Mouse (Mus musculus) midbrain, embryonic 13.5 days (tissue): ENCODE data around the gene Rdh12. TPM values are rescaled to one million over a fixed set of nuclear protein-coding genes. Genes with fewer than 3 reads are reported as not detected.

Source experiments
- ATAC-seq: fragments of 200-750 bp; cut with Nextera tagmentation; 2 replicates; pipeline ENCODE4 v1.8.0; 2017; ENCODE audit warnings: mild to moderate bottlenecking, moderate TSS enrichment, moderate library complexity
- H3K27ac ChIP-seq: fragments of 300-500 bp; sonication (generic); 2 replicates; pipeline ENCODE4 v1.5.1; 2015; ENCODE audit warnings: inconsistent platforms, mild to moderate bottlenecking, moderate library complexity
- H3K27me3 ChIP-seq: fragments of 300-500 bp; sonication (generic); 2 replicates; pipeline ENCODE4 v1.6.1; 2015; ENCODE audit warnings: mild to moderate bottlenecking, inconsistent platforms
- H3K36me3 ChIP-seq: fragments of 300-500 bp; sonication (generic); 2 replicates; pipeline ENCODE4 v1.6.1; 2015; ENCODE audit warnings: mild to moderate bottlenecking, inconsistent platforms
- H3K4me1 ChIP-seq: fragments of 300-500 bp; sonication (generic); replicated peaks from 2 replicates; pipeline ENCODE4 v1.6.1; 2015; ENCODE audit warnings: inconsistent platforms
- H3K4me2 ChIP-seq: fragments of 300-500 bp; sonication (generic); replicated peaks from 2 replicates; pipeline ENCODE4 v1.6.1; 2015; ENCODE audit warnings: moderate library complexity, mild to moderate bottlenecking, inconsistent platforms
- H3K4me3 ChIP-seq: fragments of 300-500 bp; sonication (generic); replicated peaks from 2 replicates; pipeline ENCODE4 v1.5.1; 2015; ENCODE audit warnings: mild to moderate bottlenecking, inconsistent platforms
- H3K9ac ChIP-seq: fragments of 300-500 bp; sonication (generic); replicated peaks from 2 replicates; pipeline ENCODE4 v1.6.1; 2015; ENCODE audit warnings: mild to moderate bottlenecking, inconsistent platforms
- H3K9me3 ChIP-seq: fragments of 300-500 bp; sonication (generic); 2 replicates; pipeline ENCODE4 v1.6.1; 2016; ENCODE audit warnings: mild to moderate bottlenecking, inconsistent platforms
- WGBS: fragments of 180-500 bp; shearing (Covaris S2); methylation state at CpG from one replicate; pipeline ENCODE4 v1.1.7; 2015; 5-methylcytosine and 5-hydroxymethylcytosine counted together
- polyA plus RNA-seq: library from polyadenylated mRNA; unstranded; fragments of >200 nt; fragmentation: Nextera tagmentation; extraction: Ambion mirVana; gene quantifications from 2 replicates; pipeline ENCODE4 v1.2.1, GENCODE M21; 2015

The Rdh12 gene
- polyA plus RNA-seq, 1 experiment from 2014 or later, result 0.67 TPM

DNA sequence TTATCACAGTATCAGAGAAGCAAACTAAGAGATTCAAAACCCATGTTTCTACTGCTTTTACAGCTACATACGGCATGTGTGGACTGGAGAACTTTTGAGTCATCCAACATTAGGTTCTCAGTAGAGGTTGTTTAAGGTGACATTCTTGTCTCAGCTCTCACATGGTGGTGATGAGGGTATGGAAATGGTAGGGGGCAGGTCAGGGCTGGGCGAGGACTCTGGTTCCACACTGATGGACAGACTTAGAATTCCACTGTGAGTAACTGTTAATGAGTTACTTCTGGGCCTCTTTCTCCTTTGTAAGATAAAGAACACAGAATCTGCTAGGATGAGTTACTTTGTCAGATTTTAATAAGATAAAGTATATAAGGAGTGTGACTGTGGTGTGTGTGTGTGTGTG lies 51.4 kb downstream of the Rdh12 start:
- ATAC-seq, result no peak
- Histone ChIP-seq H3K9me3 (no peaks in the 10 kb centered on the region), H3K9ac (no peak overlapping the region), H3K4me3 (no peak overlapping the region), H3K4me1 (no peaks in the 10 kb centered on the region), H3K27me3 (no peaks in the 10 kb centered on the region), H3K36me3 (peaks cover 73% of the 10 kb centered on the region), H3K27ac (no peak overlapping the region), H3K4me2 (no peak overlapping the region)
- WGBS, result 97% methylated on average over 2 of the region's 2 CpGs

DNA sequence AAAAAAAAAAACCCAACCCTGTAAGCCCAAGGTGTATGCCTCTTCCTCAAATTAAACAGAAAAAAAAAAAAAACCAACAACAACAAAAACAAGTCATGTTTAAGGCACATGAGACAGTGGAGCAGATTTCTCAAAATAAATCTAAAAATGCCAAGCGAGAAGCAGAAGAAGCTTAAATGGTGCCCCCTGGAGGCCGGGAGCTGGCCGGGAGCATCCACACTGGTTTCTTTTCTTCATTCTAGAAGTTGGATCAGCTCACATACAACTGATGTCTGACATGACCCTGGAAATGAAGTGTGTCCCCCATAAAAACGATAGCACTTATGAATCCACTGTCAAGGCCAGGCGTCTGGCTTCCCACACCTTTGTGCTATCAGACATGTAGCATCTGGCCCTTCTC lies 52.3 kb downstream of the Rdh12 start:
- Histone ChIP-seq H3K4me2 (no peak overlapping the region), H3K4me3 (no peak overlapping the region), H3K36me3 (peaks cover 77% of the 10 kb centered on the region), H3K9me3 (no peaks in the 10 kb centered on the region), H3K4me1 (no peaks in the 10 kb centered on the region), H3K27ac (no peak overlapping the region), H3K27me3 (no peaks in the 10 kb centered on the region), H3K9ac (no peak overlapping the region)
- WGBS, result 62% methylated on average over 5 of the region's 5 CpGs
- ATAC-seq, result no peak

Other genes with a start within 250 kb of the Rdh12 start
- 41.2 and 41.8 TPM in 2 replicates for gene Tmem229b, start 201.3 kb upstream of the Rdh12 start, polyA plus RNA-seq
- 3.2 and 4.0 TPM in 2 replicates for gene Plekhh1, start 179.8 kb upstream of the Rdh12 start, polyA plus RNA-seq
- gene Pigh, start 119.3 kb upstream of the Rdh12 start, polyA plus RNA-seq, result 25.3 and 26.4 TPM in 2 replicates
- gene Arg2, start 78.1 kb upstream of the Rdh12 start, polyA plus RNA-seq, result 22.9 and 23.3 TPM in 2 replicates
- 174 and 183 TPM in 2 replicates for gene Vti1b, start 36.2 kb upstream of the Rdh12 start, polyA plus RNA-seq
- gene Rdh11, start 16.6 kb upstream of the Rdh12 start, polyA plus RNA-seq, result 26.1 and 27.9 TPM in 2 replicates
- 9.0 and 13.0 TPM in 2 replicates for gene Zfyve26, start 87.4 kb downstream of the Rdh12 start, polyA plus RNA-seq
- gene Rad51b, start 88.4 kb downstream of the Rdh12 start, polyA plus RNA-seq, result 3.2 and 3.3 TPM in 2 replicates